Mouse (Mus musculus) cortical plate, adult 2 months (tissue): Measurements from ENCODE around the gene Abcc12.

Experiments used
- CTCF ChIP-seq: fragments of 200-500 bp; IDR thresholded peaks from 2 replicates; pipeline ENCODE4 v1.5.1; 2011; ENCODE audit warnings: mild to moderate bottlenecking, control low read depth, low read length; ENCODE audit not compliant: insufficient read depth; ENCODE audit errors: extremely low read depth
- POLR2A ChIP-seq: fragments of 200-500 bp; IDR thresholded peaks from 2 replicates; pipeline ENCODE4 v1.6.1; 2011; ENCODE audit warnings: mild to moderate bottlenecking, low read length, control low read depth; ENCODE audit not compliant: insufficient read depth; ENCODE audit errors: extremely low read depth

- TF ChIP-seq CTCF (no peak), POLR2A (no peak)
These were observed 126.6 kb downstream of the Abcc12 start for GRCm38 (mm10) chr8:86453697-86454480.
